Mouse (Mus musculus): ENCODE measurements at regions not wholly inside any gene's neighbourhood (a gene's known extent, or its start where the extent isn't known, plus 50 kb on each side); places are given as distances from the start of the nearest gene placed in this dataset.

DNA sequence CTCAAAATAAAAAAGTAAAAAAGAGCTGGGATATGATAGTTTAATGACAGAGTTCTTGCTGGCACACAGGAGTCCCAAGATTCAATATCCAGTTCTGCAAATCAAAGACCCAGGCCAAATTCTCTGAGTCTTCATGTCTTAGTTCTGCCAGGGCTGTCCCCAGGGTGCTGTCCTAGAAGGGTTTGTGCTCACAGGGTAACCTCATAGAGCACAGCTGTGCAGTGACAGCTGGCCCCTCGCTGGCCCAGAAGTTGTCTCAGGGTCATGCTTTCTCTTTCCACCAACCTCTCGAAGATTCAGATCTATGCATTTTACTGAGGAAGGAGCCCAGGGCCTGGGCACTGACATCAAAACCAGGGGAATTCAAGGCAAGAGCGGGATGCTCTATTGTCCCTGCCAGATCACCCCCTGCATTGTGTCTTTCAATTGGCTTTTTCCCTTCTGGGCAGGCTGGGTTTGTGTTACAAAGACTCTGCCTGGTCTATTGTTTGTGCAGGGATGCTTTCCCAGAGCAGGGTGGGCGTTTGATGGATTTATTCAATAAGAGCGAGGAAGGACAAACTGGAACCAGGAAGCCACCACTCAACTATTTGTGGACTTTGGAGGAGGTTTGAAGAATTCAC, 121.9 kb upstream of the Serp2 start:
- CTCF ChIA-PET: interaction anchor here (0.5 kb wide), 1 partner anchor 10 kb away, joined by 3 read pairs; no protein-coding TSS in a partner anchor

DNA sequence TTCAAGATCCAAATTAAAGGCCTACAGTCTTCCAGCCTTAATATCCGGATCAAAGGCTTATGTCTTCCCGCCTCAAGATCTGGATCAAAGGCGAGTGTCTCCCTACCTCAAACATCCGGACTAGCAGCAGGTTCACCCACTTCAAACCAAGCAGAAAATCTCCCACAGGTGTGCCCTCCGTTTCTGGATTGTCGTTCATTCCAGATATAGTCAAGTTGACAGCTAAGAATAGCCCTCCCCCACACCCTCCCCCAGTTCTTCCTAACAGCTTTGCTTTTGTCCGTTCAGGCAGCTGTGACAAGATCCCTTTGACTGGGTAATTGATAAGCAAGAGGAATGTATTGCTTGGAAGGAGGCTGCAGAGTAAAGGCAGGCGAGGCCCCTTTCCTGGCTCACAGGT, 118.3 kb upstream of the Serp2 start:
- CTCF ChIA-PET: interaction anchor here (0.7 kb wide), 1 partner anchor 96 kb away, joined by 3 read pairs; no protein-coding TSS in a partner anchor

- CTCF ChIA-PET: no interaction called here
These were observed 117.1 kb upstream of the Serp2 start for GRCm38 (mm10) chr14:76673671-76674331.

DNA sequence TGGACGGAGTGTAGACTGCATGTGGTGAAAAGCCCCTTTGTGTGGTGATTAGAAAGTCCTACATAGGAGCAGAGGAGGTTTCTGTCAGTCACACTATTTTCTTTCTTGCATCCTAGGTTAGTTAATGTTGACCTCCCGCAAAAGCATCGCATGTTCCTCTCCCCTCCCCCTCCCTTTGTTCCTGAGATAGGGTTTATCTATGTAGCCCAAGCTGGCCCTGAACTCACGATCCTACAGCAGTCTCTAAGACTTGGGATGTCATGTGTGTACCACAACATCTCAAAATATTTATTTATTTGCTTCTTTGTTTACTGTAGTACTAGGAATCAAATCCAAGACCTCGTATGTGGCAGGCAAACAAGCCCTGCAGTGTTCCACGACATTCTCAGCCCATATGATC, 116.2 kb upstream of the Serp2 start:
- CTCF ChIA-PET: no interaction called here

- CTCF ChIA-PET: no interaction called here
These were observed 115.8 kb upstream of the Serp2 start for GRCm38 (mm10) chr14:76672442-76672841.

DNA sequence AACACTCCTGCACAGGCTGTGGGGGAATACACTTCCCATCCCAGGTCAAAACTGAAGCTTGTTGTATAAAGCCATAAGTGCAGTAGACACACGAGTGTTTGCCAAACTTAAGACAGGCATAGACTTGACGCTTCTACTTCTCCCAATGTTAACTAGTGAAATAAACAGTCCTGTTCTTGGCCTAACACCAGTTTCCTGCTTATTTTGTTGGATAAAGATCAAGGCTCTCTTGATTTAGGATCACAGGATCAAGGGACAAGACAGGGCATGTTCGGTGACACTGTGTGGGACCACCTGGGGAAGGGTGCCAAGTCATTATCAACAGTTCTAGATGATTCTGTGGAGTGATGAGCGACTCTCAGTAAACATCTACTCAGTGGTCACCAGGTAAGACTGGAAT, 114.3 kb upstream of the Serp2 start:
- CTCF ChIA-PET: no interaction called here

GRCm38 (mm10) chr14:76665754-76666371, 109.2 kb upstream of the Serp2 start:
- CTCF ChIA-PET: interaction anchor here (0.5 kb wide), 1 partner anchor 55 kb away, joined by 3 read pairs; no protein-coding TSS in a partner anchor

DNA sequence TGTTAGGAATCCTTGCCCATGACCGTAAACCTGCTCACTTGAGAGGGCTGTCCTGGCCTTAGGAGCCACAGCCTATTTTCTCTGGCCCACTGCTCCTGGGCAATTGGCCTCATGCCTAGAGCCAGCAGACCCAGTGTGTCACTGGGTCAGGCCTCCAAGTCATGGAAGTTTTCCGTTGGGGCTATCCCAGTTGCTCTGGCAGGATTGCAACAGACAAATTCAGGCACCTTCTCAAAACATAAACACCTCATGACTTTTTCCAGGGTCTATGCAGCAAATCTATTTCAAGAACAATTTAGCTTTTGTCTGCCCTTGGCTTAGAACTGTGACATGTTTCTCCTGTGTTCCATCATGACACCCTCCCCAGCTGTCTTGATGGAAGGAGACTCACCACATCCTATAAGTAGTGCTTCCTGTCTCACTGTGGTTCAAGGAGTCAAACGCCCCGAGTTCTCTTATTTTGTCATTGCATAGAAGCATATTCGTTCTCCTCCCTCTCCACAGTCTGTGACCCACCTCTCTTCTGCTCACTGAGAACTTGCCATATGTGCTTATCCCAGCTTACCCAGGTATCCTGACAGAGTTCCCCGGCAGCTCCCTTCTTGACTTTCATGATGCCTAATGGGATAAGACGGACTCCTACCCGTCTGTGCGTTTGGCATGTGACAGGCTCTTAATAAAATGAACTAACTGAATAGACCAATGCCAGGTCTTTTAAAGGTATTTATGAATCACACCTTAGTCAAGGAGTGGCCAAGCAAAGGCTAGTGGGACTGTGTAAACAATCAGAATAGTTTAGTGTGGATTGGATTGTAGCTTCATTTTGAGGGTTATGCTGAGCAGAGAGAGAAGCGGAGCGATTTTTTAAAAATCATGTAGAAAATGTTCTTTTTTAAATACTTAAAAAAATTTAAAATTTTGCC, 108.2 kb upstream of the Serp2 start:
- CTCF ChIA-PET: no interaction called here

GRCm38 (mm10) chr14:76663816-76664215, 107.1 kb upstream of the Serp2 start:
- CTCF ChIA-PET: no interaction called here

DNA sequence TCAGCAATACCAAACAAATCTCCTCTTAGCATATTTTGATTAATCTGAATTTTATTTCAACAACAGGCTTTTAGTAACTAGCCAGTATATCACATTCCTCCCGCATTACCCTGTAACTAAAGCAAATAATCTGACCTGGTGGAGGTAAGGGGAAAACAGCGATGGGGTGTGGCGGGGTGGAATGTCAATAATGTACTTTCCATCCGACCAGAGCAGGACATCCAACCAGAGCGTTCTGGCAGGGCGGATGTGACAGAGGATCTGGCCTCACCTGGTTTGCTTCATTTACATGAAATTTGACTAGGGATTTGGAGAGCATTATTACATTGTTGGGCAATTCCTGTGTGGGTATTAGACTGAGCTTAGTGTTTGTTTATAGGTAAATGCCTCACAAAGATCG, 106.2 kb upstream of the Serp2 start:
- CTCF ChIA-PET: no interaction called here

GRCm38 (mm10) chr14:76660906-76661305, 104.2 kb upstream of the Serp2 start:
- CTCF ChIA-PET: no interaction called here

DNA sequence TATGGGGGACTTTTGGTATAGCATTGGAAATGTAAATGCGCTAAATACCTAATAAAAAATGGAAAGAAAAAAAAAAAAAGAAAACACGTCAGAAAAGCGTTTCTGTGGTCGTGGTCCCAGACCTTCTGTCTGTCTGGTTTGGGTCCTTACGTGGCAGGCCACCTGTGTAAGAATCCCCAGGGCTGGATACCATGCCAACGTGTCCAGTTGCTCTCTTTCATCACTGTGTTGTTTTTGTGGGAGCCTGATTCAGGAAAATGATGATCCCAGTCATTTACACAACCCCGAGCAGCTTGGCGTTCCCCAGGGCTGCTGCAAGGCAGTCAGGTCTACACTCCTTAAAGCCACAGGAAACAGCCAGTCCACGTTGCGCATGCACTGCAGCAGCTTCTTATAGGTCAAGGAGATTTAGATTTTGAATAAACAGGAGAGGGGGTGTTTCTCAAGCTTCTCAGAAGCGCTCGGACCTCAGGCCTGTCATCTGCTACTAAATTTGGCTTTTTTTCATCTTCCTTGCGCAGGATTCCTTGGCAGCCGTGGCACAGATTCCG, 102.3 kb upstream of the Serp2 start:
- CTCF ChIA-PET: interaction anchor here (0.7 kb wide), 1 partner anchor 86 kb away, joined by 3 read pairs; no protein-coding TSS in a partner anchor

DNA sequence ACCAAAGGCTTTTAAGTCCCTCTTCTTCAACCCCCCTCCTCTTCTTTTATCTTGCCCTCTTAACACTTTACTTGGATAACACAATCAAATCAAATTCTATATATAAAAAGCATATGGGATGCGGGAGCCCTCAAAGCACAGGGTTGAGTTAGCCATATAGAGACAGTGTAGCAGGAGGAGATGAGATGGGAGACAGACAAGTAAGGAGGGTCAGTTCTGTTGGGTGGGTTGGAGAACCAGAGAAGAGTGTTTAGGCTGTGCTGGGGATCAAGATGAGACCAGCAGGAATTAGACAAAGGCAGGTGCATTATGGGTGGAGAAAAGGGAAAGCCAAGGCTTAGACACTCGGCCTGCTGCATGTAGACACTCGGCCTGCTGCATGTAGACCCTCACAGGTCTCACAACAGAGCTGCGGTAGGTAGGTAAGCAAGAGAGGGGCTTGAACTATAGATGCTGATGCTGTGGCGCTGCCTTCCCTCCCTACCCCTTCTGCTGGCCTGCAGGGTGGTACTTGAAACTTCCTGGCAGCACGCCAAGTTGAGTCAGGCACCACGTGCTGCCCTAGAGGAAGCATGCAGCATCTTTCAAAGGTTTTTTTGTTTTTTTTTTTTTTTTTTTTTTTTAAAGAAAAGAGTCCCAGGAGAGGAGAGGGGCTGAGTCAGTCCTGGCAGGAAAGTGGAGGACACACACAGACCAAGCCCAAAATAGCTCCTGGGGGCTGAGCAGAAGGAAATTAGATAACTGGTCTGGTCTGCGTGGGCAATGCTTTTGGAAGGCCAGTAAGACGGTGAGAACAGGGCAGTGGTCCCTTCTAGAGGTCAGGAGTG, 101.3 kb upstream of the Serp2 start:
- CTCF ChIA-PET: interaction anchor here (0.7 kb wide), 1 partner anchor 87 kb away, joined by 3 read pairs; no protein-coding TSS in a partner anchor

- CTCF ChIA-PET: no interaction called here
These were observed 100.7 kb upstream of the Serp2 start for GRCm38 (mm10) chr14:76657375-76657774.

- CTCF ChIA-PET: no interaction called here
These were observed 95.9 kb upstream of the Serp2 start for GRCm38 (mm10) chr14:76652356-76653126.

DNA sequence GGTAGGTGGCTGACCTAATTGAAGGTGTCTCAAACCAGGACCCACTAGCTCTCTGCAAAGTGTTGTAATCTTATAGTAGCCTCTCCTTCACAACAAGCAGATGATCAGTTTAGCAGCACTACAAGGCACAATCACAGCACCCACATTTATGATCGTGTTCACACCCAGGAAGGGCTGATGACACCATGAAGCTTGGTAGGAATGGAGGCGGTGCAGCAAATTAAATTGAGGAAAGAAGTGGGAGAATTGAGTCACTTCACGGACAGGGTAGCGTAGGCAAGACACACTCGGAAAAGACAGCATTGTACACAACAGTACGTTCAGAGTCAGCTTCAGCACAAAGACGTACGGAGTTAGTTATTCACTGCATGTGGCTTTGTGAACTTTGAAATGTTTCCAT, 94.4 kb upstream of the Serp2 start:
- CTCF ChIA-PET: no interaction called here

DNA sequence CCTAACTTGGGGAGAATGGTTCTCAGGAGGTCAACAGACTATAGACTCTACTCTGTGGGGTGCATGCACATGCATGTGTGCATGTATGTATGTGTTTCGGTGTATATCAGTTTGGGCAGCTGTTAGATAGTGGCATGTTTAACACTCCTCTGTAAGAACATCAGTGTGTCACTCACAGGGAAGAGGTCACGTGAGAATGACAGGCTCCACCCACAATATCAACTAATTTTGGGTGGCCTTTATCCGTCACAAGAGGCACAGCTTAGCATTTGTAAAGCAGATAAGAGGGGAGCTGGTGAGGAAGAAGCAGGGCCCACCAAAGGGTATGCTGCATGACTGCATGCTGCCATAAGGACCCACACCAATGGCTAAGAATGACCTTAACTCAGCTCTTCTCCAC, 93.2 kb upstream of the Serp2 start:
- CTCF ChIA-PET: no interaction called here

- CTCF ChIA-PET: no interaction called here
These were observed 88.0 kb upstream of the Serp2 start for GRCm38 (mm10) chr14:76644716-76645115.

DNA sequence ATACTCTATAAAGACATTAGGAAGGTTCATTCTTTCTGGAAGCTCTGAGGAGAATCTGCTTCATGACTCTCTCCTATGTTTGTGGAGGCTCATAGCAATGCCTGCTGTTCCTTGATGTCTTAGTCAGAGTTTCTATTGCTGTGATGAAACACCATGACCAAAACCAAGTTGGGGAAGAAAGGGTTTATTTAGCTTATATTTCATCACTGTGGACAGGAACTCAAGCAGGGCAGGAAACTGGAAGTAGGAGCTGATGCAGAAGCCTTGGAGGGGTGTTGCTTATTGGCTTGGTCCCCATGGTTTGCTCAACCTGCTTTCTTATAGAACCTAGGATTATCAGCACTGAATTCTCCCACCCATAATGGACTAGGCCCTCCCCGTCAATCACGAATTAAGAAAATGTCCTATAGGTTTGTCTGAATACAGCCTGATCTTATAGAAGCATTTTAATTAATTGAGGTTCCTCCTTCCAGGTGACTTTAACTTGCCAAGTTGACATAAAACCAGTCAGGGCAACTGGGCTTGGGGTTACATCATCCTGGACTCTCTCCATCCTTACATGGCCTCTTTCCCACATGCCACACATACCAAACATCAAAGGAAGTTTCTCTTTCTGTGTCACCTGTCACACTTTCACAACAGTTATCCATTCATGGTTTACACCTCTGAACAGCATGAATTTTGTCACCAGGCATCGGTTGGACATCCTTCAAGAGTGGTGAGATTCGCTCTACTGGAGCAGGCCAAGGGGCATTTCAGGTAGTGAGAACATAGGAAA, 85.3 kb upstream of the Serp2 start:
- CTCF ChIA-PET: no interaction called here
